Mouse (Mus musculus): ENCODE data around the gene Hist1h2ae.
"Not testable (repeated sequence)": the region's sequence is repeated elsewhere in the genome, so short reads cannot be mapped to it uniquely, and the experiment has no call there.

Gene Hist1h2ae

GRCm38 (mm10) chr13:23583387-23584068, 12.5 kb upstream of the Hist1h2ae start:
- DNase-seq (ENCODE audit: low spot score in 2 of 2) = no peak

GRCm38 (mm10) chr13:23582219-23583056, 11.4 kb upstream of the Hist1h2ae start:
- DNase-seq (ENCODE audit: low spot score in 2 of 2) = no peak

GRCm38 (mm10) chr13:23581408-23582218, 10.6 kb upstream of the Hist1h2ae start, which contains the start of gene Hist1h4d:
Gene Hist1h4d, plus strand, starts transcription at chr13:23581598.
- DNase-seq (ENCODE audit: low spot score in 2 of 2) = peak; percentile 99

- DNase-seq (ENCODE audit: low spot score in 2 of 2) = no peak
Measured at GRCm38 (mm10) chr13:23577835-23578234, 6.8 kb upstream of the Hist1h2ae start.

GRCm38 (mm10) chr13:23576906-23577639, 6.1 kb upstream of the Hist1h2ae start:
- DNase-seq (ENCODE audit: low spot score in 2 of 2) = no peak

- no peak for DNase-seq (ENCODE audit: low spot score in 2 of 2)
Measured at GRCm38 (mm10) chr13:23576351-23576881, 5.4 kb upstream of the Hist1h2ae start.

GRCm38 (mm10) chr13:23575864-23576313, 4.9 kb upstream of the Hist1h2ae start:
- DNase-seq (ENCODE audit: low spot score in 2 of 2) = peak; percentile 18 to 33

- DNase-seq (ENCODE audit: low spot score in 2 of 2) = peak; percentile 70 to 72
Measured at GRCm38 (mm10) chr13:23575271-23575851, 4.3 kb upstream of the Hist1h2ae start, which contains the start of gene Hist1h3d. Gene Hist1h3d, plus strand, starts transcription at chr13:23575763.

GRCm38 (mm10) chr13:23574546-23575170, 3.6 kb upstream of the Hist1h2ae start:
- DNase-seq (ENCODE audit: low spot score in 2 of 2) = not testable (repeated sequence)

- DNase-seq (ENCODE audit: low spot score in 2 of 2) = peak; percentile 93 to 96
Measured at GRCm38 (mm10) chr13:23573898-23574524, 3.0 kb upstream of the Hist1h2ae start, which contains the start of the genes Hist1h2bf and Hist1h2ad. Gene Hist1h2bf, minus strand, starts transcription at chr13:23574196. Gene Hist1h2ad, plus strand, starts transcription at chr13:23574381.

GRCm38 (mm10) chr13:23573034-23573897, 2.2 kb upstream of the Hist1h2ae start:
- DNase-seq (ENCODE audit: low spot score in 2 of 2) = not testable (repeated sequence)

- no peak for DNase-seq (ENCODE audit: low spot score in 2 of 2)
Measured at GRCm38 (mm10) chr13:23572218-23573033, 1.4 kb upstream of the Hist1h2ae start.

GRCm38 (mm10) chr13:23571504-23572217, 641 bp upstream of the Hist1h2ae start:
- DNase-seq (ENCODE audit: low spot score in 2 of 2) = not testable (repeated sequence)

GRCm38 (mm10) chr13:23570261-23571021, 579 bp downstream of the Hist1h2ae start:
- not testable (repeated sequence) for DNase-seq (ENCODE audit: low spot score in 2 of 2)

- DNase-seq (ENCODE audit: low spot score in 2 of 2) = no peak
Measured at GRCm38 (mm10) chr13:23564482-23564881, 6.5 kb downstream of the Hist1h2ae start.

Data from right cerebral cortex, adult 2 months (tissue).